Mouse (Mus musculus) stomach, postnatal 0 days (tissue): ENCODE measurements around the gene Car5a.

ENCODE experiments used
- CTCF ChIP-seq: IDR thresholded peaks from 2 replicates; pipeline ENCODE4 v1.5.1; 2016; ENCODE audit warnings: antibody characterized with exemption, low read depth, mild to moderate bottlenecking, moderate library complexity
- EP300 ChIP-seq: optimal IDR thresholded peaks from 2 replicates; pipeline ENCODE3; 2016; ENCODE audit warnings: antibody characterized with exemption

- TF ChIP-seq CTCF: no peak
- no peak for TF ChIP-seq EP300
Observed at GRCm38 (mm10) chr8:121962892-121963291, 18.2 kb upstream of the Car5a start.
